Mouse (Mus musculus): ENCODE data around the gene Vmn1r11.

Vmn1r11 gene

GRCm38 (mm10) chr6:57133155-57133554, at the start of gene Vmn1r11:
Gene Vmn1r11 (plus strand): TSS chr6:57133455.
- DNase-seq (ENCODE audit: low spot score in 2 of 2): no peak

- DNase-seq (ENCODE audit: low spot score in 2 of 2): no peak
Observed at GRCm38 (mm10) chr6:57106358-57106757, 26.9 kb upstream of the Vmn1r11 start.

GRCm38 (mm10) chr6:57109154-57109553, 24.1 kb upstream of the Vmn1r11 start, which contains the start of gene Vmn1r10:
Gene Vmn1r10 (plus strand): TSS chr6:57109454.
- no peak for DNase-seq (ENCODE audit: low spot score in 2 of 2)

- DNase-seq (ENCODE audit: low spot score in 2 of 2): no peak
Observed at GRCm38 (mm10) chr6:57156619-57157018, 23.4 kb downstream of the Vmn1r11 start, which contains the start of gene Vmn1r12. Gene Vmn1r12 (plus strand): TSS chr6:57156919.
